Mouse (Mus musculus) erythroblast, embryonic 14.5 days (primary cell): ENCODE measurements around the gene Akap2.

Source experiments
- GATA1 ChIP-seq: IDR thresholded peaks from 2 replicates; pipeline ENCODE4 v1.6.1; 2012; ENCODE audit warnings: low read length, inconsistent platforms, mixed read lengths
- TAL1 ChIP-seq: IDR thresholded peaks from 3 replicates; pipeline ENCODE4 v1.6.1; 2012; ENCODE audit warnings: low read length, inconsistent platforms, mixed read lengths

DNA sequence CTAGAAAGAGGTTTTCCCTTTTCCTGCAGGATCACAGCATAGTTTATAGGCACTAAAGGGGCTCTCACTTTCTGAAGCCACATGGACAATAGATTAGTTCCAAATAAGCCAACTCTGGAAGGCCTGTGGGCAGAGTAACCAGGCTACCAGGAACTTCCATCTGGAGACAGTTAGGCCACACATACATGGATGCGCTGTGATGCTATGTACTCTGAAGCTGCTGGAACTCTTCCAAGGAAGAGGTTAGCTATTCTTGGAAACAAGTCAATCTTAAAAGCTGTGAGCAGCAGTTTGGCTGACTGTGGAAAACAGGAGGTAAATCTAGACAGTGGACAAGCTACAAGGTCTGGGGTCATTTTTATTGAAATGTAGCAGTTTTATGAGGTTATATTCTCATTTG is 46.9 kb downstream of the Akap2 start:
- TF ChIP-seq GATA1 (no peak), TAL1 (no peak)
